Mouse (Mus musculus): ENCODE measurements around the gene Sec31b.

The Sec31b gene

DNA sequence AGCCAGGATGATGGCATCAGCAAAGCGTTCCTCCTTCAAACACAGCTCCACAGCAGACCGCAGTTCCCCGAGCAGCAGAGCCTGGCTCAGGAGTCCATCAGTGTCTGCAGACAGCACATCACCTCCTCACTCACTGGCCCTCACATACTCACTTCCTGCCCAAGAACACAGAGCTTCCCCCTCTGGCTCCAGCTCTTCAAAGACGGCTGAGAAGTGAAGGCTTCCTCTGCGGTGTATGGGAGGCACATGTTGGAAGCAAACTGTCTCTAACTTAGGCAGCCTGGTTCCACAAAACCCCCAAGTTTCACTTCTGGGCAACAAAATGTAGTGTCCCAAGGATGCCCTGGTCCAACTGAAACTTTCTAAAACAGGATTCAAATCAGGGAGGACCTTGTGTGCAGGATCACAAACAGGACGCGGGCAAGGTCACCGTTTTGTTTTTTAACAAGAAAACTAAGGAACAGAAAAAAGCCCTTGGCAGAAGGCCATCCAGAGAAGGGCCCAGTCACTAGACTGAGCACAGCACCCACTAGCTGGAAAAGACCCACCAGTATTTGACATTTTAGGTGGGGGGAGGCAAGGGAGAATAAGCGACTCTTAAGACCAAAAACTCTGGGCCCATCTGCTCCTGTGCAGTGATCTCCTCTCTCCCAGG is 20.0 kb downstream of the Sec31b start:
- no peak for DNase-seq

DNA sequence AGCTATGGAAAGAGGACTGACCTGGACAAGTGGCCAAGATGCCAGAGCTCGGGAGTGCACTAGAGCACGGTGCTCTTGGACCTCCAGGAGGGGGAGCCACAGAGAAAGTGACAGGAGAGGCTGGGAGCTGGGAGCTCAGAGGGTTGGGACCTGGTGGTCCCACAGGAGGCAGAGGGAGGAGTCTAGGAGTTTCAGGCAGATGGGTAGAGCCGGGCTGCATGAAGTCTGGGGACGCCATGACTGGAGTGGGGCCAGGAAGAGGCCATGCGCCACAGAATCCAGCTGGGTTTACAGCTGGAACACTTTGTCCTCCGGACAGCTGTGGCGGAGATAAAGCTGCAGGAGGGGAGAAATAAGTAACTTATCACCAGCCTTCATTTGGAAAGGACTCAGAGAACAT is 26.5 kb downstream of the Sec31b start:
- no peak for DNase-seq

GRCm38 (mm10) chr19:44517996-44518768 is 27.5 kb downstream of the Sec31b start:
- DNase-seq, result no peak

DNA sequence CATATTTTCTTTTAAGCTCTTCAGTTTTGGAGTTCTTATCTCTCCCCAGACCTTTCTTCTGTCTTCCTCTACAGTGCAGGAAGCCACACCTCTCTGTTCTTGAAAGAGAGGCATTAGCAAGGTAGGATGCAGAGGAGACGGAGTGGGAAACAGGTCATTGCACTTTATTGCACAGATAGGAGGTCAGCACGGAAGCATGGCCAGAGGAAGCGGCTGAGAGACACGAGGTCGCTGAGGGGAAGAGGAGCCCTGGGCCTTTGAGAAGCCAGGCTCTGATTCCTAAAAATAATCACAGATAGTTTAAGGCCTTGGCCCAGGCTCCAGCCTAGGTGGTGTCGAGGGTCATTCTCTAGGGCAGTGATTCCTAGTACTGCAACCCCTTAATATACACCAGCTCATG is 29.9 kb downstream of the Sec31b start:
- no peak for DNase-seq

- no peak for DNase-seq
These were observed 30.9 kb downstream of the Sec31b start for GRCm38 (mm10) chr19:44514521-44515451.

DNA sequence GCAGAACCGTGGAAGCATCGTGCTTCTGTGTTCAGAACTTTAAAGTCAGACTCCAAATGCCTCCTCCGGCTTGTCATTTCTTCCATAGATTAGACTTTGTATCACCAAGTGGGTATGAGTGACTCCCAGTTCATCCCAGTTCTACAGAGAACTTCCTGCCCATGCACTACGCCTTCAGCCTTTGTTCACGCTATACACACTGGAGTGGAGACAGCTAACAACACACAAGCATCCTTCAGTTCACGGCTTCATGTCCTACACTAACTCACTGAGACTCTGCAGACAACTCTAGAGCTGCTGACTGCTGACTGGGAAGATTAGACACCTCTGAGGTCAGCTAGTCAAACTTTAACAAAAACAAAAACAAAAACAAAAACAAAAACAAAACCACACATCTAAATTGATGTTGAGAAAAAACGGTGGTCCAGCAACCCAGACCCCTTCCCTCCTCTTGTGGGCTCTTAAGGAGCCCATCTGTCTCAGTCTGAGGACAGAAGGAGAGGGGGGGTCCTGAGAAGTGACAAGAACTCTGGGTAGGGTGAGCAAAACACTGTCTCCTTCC is 31.7 kb downstream of the Sec31b start:
- DNase-seq, result no peak

- no peak for DNase-seq
These were observed 32.4 kb downstream of the Sec31b start for GRCm38 (mm10) chr19:44513054-44513833.

DNA sequence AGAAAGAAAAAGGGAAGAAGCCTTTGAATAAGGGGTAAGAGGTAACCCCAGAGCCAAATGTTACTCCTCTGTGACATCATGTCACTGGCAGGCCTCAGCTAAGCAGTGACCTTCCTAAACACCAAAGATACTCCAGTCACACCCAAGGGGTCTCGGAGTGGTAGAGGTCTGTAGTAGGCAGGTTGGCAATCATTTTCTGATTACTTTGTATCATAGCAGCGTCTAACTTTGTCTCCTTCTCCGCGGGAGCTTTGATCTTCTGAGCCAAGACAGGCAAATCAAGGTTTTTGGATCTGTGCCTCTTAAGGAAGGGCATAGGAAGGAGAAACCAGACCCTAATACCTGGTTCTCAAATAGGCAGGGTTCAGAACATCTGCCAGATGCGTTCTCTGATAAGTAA is 33.1 kb downstream of the Sec31b start:
- no peak for DNase-seq

DNA sequence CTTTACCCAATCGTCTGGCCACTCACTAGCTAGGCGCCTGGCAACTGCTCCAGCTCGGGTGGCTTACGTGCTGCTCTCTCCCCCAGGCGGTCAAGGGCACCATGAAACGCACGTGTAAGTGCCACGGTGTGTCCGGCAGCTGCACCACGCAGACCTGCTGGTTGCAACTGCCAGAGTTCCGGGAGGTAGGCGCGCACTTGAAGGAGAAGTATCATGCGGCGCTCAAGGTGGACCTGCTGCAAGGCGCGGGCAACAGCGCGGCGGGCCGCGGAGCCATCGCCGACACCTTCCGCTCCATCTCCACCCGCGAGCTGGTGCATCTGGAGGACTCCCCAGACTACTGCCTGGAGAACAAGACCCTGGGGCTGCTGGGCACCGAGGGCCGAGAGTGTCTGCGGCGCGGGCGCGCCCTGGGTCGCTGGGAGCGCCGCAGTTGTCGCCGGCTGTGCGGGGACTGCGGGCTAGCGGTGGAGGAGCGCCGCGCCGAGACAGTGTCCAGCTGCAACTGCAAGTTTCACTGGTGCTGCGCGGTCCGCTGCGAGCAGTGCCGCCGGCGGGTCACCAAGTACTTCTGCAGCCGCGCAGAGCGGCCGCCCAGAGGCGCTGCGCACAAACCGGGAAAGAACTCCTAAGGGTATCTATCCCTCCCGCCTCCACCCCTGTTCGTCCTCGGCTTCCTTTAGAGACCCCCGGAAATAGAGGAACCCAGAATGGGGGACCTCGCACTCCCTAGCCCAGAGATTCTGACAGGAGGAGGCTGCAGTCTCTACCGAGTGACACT is 34.0 kb downstream of the Sec31b start:
- DNase-seq, result no peak

- DNase-seq, result no peak
These were observed 35.0 kb downstream of the Sec31b start for GRCm38 (mm10) chr19:44510534-44511175.

DNA sequence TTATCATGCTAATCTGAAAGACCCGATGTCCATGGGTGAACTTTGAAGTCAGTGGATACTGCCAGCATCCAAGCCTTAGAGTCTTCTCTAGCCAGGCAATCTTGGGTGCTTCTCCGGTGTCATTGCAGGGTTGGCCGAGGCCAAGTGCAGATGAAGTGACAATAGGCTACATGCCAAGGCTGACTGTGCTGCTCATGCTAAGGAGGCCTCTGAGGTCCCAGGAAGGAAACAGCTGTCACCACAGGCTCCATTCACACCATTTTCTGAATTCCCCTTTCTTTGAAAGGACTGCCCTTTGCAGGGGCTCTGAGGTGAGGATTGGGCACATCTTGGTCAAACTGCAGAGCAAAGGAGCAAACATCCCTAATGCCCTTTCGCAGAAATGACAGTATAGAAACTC is 42.9 kb downstream of the Sec31b start:
- no peak for DNase-seq

DNA sequence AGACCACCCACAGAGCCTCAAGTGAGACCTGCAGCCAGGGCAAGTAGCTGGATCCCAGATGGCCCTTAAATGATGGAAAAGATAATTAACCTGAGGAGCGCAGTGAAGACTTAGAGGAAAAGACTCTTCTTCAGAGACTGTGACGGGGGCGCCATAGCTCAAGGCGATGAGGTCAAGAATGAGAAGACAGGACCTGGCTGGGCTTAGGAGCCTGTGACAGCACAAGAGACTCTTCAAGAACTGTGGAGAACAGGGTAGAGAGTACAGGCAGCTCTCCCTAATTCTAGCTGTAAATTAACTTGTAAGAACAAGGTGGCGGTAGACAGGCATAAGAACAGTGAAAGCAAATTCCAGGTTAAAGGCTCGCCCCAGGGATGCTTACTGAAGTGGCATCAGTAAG is 43.7 kb downstream of the Sec31b start:
- no peak for DNase-seq

GRCm38 (mm10) chr19:44500240-44500639 is 45.4 kb downstream of the Sec31b start:
- no peak for DNase-seq

GRCm38 (mm10) chr19:44498936-44499335 is 46.7 kb downstream of the Sec31b start:
- no peak for DNase-seq

GRCm38 (mm10) chr19:44496941-44497340 is 48.7 kb downstream of the Sec31b start:
- DNase-seq, result no peak

DNA sequence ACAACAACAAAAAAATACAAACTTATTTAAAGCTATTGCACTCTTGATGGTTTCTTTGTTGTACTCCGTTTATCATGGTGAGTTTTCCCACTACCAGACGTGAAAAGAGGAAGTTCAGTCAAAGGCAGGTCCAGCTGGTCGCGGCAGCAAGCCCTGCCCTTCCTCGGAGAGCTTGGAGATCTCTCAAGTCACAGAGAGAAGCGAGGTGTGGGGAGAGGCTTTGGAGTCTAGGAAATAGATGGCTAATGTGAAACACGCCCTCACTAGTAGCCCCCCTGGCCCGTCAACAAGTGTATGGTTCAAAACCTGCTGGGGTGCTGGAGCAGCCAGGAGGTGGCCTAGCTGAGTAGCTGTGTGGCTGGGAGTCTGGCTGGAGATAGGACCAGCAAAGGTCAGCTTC is 49.2 kb downstream of the Sec31b start:
- DNase-seq, result no peak

DNA sequence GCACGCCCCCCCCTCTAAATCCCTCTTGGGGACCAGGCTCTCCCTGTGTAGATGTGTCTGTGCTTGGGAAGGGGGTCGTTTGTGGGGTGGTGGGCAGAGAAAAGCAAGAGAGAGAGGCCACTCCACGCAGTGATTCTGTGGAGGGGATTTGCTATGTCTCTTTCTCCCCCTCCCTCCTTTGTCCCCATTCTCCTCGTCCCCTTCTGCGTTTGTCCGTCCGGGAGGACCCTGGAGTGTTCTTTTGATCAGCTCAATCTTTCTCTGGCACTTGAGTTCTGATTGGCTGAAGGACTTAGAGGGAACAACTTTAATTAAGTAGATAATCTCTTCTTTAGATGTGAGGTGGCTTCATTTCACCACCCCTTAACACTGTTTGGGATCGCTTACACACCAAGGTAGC is 52.5 kb downstream of the Sec31b start, which contains the start of gene Wnt8b:
Gene Wnt8b, plus strand, starts transcription at position 345 of the 400 bp plus-strand sequence.
- DNase-seq, result no peak

GRCm38 (mm10) chr19:44487266-44487665 is 58.4 kb downstream of the Sec31b start:
- no peak for DNase-seq

DNA sequence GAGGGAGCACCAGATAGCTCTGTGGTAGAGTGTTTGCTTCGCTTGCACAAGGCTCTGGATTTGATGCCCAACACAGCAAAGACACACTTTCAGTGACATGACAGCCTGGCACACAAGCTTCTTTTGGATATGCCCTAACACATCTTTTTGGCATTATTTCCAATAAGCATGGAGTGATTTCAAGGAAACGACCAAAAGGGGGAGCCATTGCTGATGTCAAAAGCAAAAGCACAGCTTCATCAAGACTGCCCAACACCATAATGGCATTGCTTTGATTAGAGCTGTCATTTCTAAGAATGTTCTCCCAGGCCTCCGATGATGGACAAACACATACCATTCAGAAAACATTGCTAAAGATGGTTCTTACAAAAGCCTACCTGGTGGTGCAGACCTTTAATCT is 69.1 kb downstream of the Sec31b start:
- DNase-seq, result no peak

GRCm38 (mm10) chr19:44475268-44475667 is 70.4 kb downstream of the Sec31b start:
- DNase-seq, result no peak

DNA sequence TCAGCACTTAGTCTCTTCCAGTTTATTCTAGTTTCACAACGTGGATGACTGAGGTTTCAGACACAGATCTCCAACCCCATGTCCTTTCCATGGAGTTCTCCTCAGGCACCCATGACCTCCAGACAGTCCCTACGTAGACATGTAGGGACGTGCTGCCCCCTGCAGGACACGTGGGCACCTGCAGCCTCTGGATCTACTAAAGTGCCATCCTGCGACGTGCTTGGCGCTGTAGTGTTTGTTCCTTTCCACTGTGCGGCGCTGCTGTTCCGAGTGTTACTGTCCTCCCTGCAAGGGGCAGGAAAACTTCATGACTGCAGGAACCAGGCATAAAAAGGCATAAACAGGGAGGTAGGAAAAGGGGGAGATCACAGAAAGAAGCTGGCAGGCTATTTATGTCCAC is 71.5 kb downstream of the Sec31b start:
- peak; percentile 48 for DNase-seq

Measured in right cerebral cortex, adult 18-20 months (tissue).